Mouse (Mus musculus) embryonic fibroblast, embryonic 13.5 days (primary cell): ENCODE results near the gene Plcl1.

Experiments used
- CTCF ChIP-seq: IDR thresholded peaks from 2 replicates; pipeline ENCODE4 v1.5.1; 2011; ENCODE audit warnings: mild to moderate bottlenecking, control low read depth, low read length, moderate library complexity, borderline replicate concordance; ENCODE audit not compliant: insufficient read depth
- POLR2A ChIP-seq: IDR thresholded peaks from 2 replicates; pipeline ENCODE4 v1.6.1; 2011; ENCODE audit warnings: low read depth, mild to moderate bottlenecking, control low read depth, low read length, moderate library complexity

GRCm38 (mm10) chr1:55588090-55588489 is 182.4 kb downstream of the Plcl1 start:
- TF ChIP-seq CTCF (no peak), POLR2A (no peak)
